Mouse (Mus musculus) MEL (cell line): Measurements from ENCODE around the gene Fnbp1l. TPM values are rescaled to one million over a fixed set of nuclear protein-coding genes. Genes with fewer than 3 reads are reported as not detected.

Source experiments
- DNase-seq: peaks from one replicate; pipeline ENCODE4 v3.0.0; 2011; ENCODE audit warnings: low read depth, low spot score
- H3K27ac ChIP-seq: 2 replicates; pipeline ENCODE4 v1.5.1; 2012; ENCODE audit warnings: low read depth, mild to moderate bottlenecking, control low read depth, low read length, moderate library complexity; ENCODE audit not compliant: control insufficient read depth
- H3K27me3 ChIP-seq, 2 experiments: fragments of 150-350 bp in 1 of 2; sonication (generic) in 1 of 2; 2 replicates each; pipeline ENCODE4 v1.6.1; 2012; ENCODE audit warnings: low read length in 2 of 2, mild to moderate bottlenecking in 2 of 2, improper control_type of control experiment in 1 of 2, moderate library complexity in 1 of 2; ENCODE audit not compliant: insufficient read depth in 2 of 2, control insufficient read depth in 1 of 2
- H3K36me3 ChIP-seq, 2 experiments: 2 replicates each; pipeline ENCODE4 v1.6.1; 2012 to 2014; ENCODE audit warnings: low read length in 2 of 2, improper control_type of control experiment in 1 of 2, inconsistent platforms in 1 of 2, mild to moderate bottlenecking in 1 of 2; ENCODE audit not compliant: insufficient read depth in 2 of 2, control insufficient read depth in 1 of 2
- H3K4me1 ChIP-seq, 2 experiments: fragments of 150-350 bp in 1 of 2; sonication (generic) in 1 of 2; 2 replicates each; pipeline ENCODE4 v1.6.1; 2012; ENCODE audit warnings: low read length in 2 of 2, improper control_type of control experiment in 1 of 2, mild to moderate bottlenecking in 1 of 2; ENCODE audit not compliant: insufficient read depth in 2 of 2, control insufficient read depth in 1 of 2
- H3K4me3 ChIP-seq, 2 experiments: fragments of 150-350 bp in 1 of 2; sonication (generic) in 1 of 2; 2 replicates each; pipeline ENCODE4 v1.5.1; 2012; ENCODE audit warnings: low read depth in 2 of 2, low read length in 2 of 2, mild to moderate bottlenecking in 2 of 2, moderate library complexity in 2 of 2, control low read depth in 1 of 2, improper control_type of control experiment in 1 of 2; ENCODE audit not compliant: control insufficient read depth in 1 of 2, insufficient read depth in 1 of 2
- H3K79me2 ChIP-seq: 2 replicates; pipeline ENCODE4 v1.6.1; 2012; ENCODE audit warnings: mild to moderate bottlenecking, low read length, moderate library complexity; ENCODE audit not compliant: control insufficient read depth, poor library complexity, insufficient read depth
- H3K9ac ChIP-seq: 2 replicates; pipeline ENCODE4 v1.6.1; 2012; ENCODE audit warnings: low read depth, mild to moderate bottlenecking, control low read depth, low read length, moderate library complexity; ENCODE audit not compliant: control insufficient read depth, poor library complexity, severe bottlenecking
- H3K9me3 ChIP-seq: fragments of 150-350 bp; sonication (generic); replicated peaks from 2 replicates; pipeline ENCODE4 v1.6.1; 2012; ENCODE audit warnings: mild to moderate bottlenecking, low read length, improper control_type of control experiment, moderate library complexity; ENCODE audit not compliant: insufficient read depth
- BHLHE40 ChIP-seq: IDR thresholded peaks from 2 replicates; pipeline ENCODE4 v1.6.1; 2012; ENCODE audit warnings: low read depth, mild to moderate bottlenecking, inconsistent platforms, low read length, improper control_type of control experiment, borderline replicate concordance
- CHD1 ChIP-seq: IDR thresholded peaks from 2 replicates; pipeline ENCODE4 v1.6.1; 2012; ENCODE audit warnings: low read depth, mild to moderate bottlenecking, inconsistent platforms, low read length, improper control_type of control experiment
- CTCF ChIP-seq, 3 experiments: IDR thresholded peaks in 2 of 3; conservative IDR thresholded peaks in 1 of 3; 2 replicates each; pipeline ENCODE4 v1.5.1; 2011 to 2012; ENCODE audit warnings: low read length in 3 of 3, low read depth in 2 of 3, mild to moderate bottlenecking in 2 of 3, improper control_type of control experiment in 1 of 3, inconsistent platforms in 1 of 3, mixed read lengths in 1 of 3, moderate library complexity in 1 of 3; ENCODE audit not compliant: control insufficient read depth in 1 of 3, insufficient read depth in 1 of 3, poor library complexity in 1 of 3, severe bottlenecking in 1 of 3
- EP300 ChIP-seq, 2 experiments: IDR thresholded peaks; 2 replicates each; pipeline ENCODE4 v1.6.1; 2011; ENCODE audit warnings: improper control_type of control experiment in 2 of 2, low read length in 2 of 2, low read depth in 1 of 2, mild to moderate bottlenecking in 1 of 2
- ETS1 ChIP-seq: IDR thresholded peaks from 2 replicates; pipeline ENCODE4 v1.6.1; 2012; ENCODE audit warnings: low read depth, mild to moderate bottlenecking, inconsistent platforms, low read length, improper control_type of control experiment, moderate library complexity
- GATA1 ChIP-seq: IDR thresholded peaks from 2 replicates; pipeline ENCODE4 v1.6.1; 2011; ENCODE audit warnings: low read depth, low read length, improper control_type of control experiment
- HCFC1 ChIP-seq: IDR thresholded peaks from 2 replicates; pipeline ENCODE4 v1.6.1; 2012; ENCODE audit warnings: low read depth, mild to moderate bottlenecking, inconsistent platforms, low read length, improper control_type of control experiment, moderate library complexity
- KAT2A ChIP-seq: conservative IDR thresholded peaks from 2 replicates; pipeline ENCODE4 v1.6.1; 2012; ENCODE audit warnings: low read depth, low read length, improper control_type of control experiment, inconsistent platforms
- MAX ChIP-seq: IDR thresholded peaks from 2 replicates; pipeline ENCODE4 v1.6.1; 2011; ENCODE audit warnings: low read length, improper control_type of control experiment
- MAZ ChIP-seq: IDR thresholded peaks from 2 replicates; pipeline ENCODE4 v1.6.1; 2012; ENCODE audit warnings: low read depth, mild to moderate bottlenecking, inconsistent platforms, low read length, improper control_type of control experiment
- MXI1 ChIP-seq: IDR thresholded peaks from 2 replicates; pipeline ENCODE4 v1.6.1; 2011; ENCODE audit warnings: mild to moderate bottlenecking, low read depth, low read length, improper control_type of control experiment
- MYC ChIP-seq: IDR thresholded peaks from 2 replicates; pipeline ENCODE4 v1.6.1; 2011; ENCODE audit warnings: low read depth, mild to moderate bottlenecking, low read length, improper control_type of control experiment, moderate library complexity
- POLR2A ChIP-seq, 2 experiments: IDR thresholded peaks; 2 replicates each; pipeline ENCODE4 v1.6.1; 2011 to 2012; ENCODE audit warnings: low read length in 2 of 2, mild to moderate bottlenecking in 2 of 2, control low read depth in 1 of 2, improper control_type of control experiment in 1 of 2, low read depth in 1 of 2, moderate library complexity in 1 of 2; ENCODE audit not compliant: control insufficient read depth in 1 of 2, insufficient read depth in 1 of 2, poor library complexity in 1 of 2
- POLR2AphosphoS5 ChIP-seq: IDR thresholded peaks from 2 replicates; pipeline ENCODE4 v1.6.1; 2012; ENCODE audit warnings: low read depth, borderline replicate concordance, mild to moderate bottlenecking, inconsistent platforms, low read length, moderate library complexity, mixed read lengths
- RAD21 ChIP-seq: IDR thresholded peaks from 2 replicates; pipeline ENCODE4 v1.6.1; 2011; ENCODE audit warnings: mild to moderate bottlenecking, low read depth, low read length, improper control_type of control experiment
- RCOR1 ChIP-seq: IDR thresholded peaks from 2 replicates; pipeline ENCODE4 v1.6.1; 2012; ENCODE audit warnings: low read depth, mild to moderate bottlenecking, inconsistent platforms, low read length, improper control_type of control experiment
- SIN3A ChIP-seq: IDR thresholded peaks from 2 replicates; pipeline ENCODE4 v1.6.1; 2012; ENCODE audit warnings: low read length, improper control_type of control experiment, inconsistent platforms
- TAL1 ChIP-seq: IDR thresholded peaks from 2 replicates; pipeline ENCODE4 v1.6.1; 2012; ENCODE audit warnings: mild to moderate bottlenecking, inconsistent platforms, low read length, moderate library complexity, mixed read lengths
- TCF12 ChIP-seq: IDR thresholded peaks from 2 replicates; pipeline ENCODE4 v1.6.1; 2014; ENCODE audit warnings: low read depth, mild to moderate bottlenecking, inconsistent platforms, low read length, improper control_type of control experiment, moderate library complexity
- UBTF ChIP-seq: IDR thresholded peaks from 2 replicates; pipeline ENCODE4 v1.6.1; 2012; ENCODE audit warnings: low read depth, mild to moderate bottlenecking, inconsistent platforms, low read length, improper control_type of control experiment, moderate library complexity, borderline replicate concordance; ENCODE audit not compliant: insufficient read depth
- ZC3H11A ChIP-seq: IDR thresholded peaks from 2 replicates; pipeline ENCODE4 v1.6.1; 2012; ENCODE audit warnings: low read depth, mild to moderate bottlenecking, inconsistent platforms, low read length, improper control_type of control experiment
- ZKSCAN1 ChIP-seq: IDR thresholded peaks from 2 replicates; pipeline ENCODE4 v1.6.1; 2012; ENCODE audit warnings: low read depth, mild to moderate bottlenecking, inconsistent platforms, low read length, improper control_type of control experiment, moderate library complexity
- ZNF384 ChIP-seq: IDR thresholded peaks from 2 replicates; pipeline ENCODE4 v1.6.1; 2012; ENCODE audit warnings: low read depth, mild to moderate bottlenecking, inconsistent platforms, low read length, improper control_type of control experiment
- polyA plus RNA-seq, 2 experiments: library from polyadenylated mRNA; stranded (reverse) in 1 of 2; unstranded in 1 of 2; fragments of >175 nt in 1 of 2; fragments of >200 nt in 1 of 2; gene quantifications; 2 replicates each; pipeline versions ENCODE4 v1.2.1 to v1.2.4; 2012; ENCODE audit warnings: low replicate concordance in 2 of 2, low read depth in 1 of 2; ENCODE audit not compliant: insufficient read length in 2 of 2, insufficient read depth in 1 of 2, missing spikeins in 1 of 2
- total RNA-seq: library from RNA; depleted of rRNA; stranded (reverse); fragments of 300-350 nt; gene quantifications from 2 replicates; pipeline ENCODE4 v1.2.3, GENCODE M21; 2012

The Fnbp1l gene
- total and polyA plus RNA-seq, 3 experiments: not detected

DNA sequence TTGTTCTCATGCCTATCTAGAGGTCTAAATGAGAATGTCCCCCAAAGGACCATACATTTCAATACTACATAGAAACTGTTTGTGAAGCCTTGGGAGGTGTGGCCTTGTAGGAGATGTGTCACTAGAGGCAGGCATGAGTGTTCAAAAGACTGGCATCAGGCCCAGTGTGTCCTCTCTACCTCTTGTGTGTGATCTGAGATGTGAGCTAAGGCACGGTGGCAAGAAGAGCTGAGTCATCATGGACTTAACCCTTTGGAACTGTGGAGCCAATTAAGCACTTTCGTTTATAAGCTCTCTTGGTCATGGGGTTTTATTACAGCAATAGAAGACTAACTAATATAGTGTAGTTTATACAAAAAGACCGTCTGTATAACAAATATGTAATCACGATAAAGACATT, 16.3 kb downstream of the Fnbp1l start:
- no peaks in the 10 kb centered on the region for H3K27me3 ChIP-seq
- no peak overlapping the region for H3K27ac ChIP-seq
- TF ChIP-seq HCFC1 (no peak), SIN3A (no peak)
- TF ChIP-seq, all 39 proteins: peak for 0
- H3K4me1 ChIP-seq: no peaks in the 10 kb centered on the region
- H3K36me3 ChIP-seq: no peaks in the 10 kb centered on the region
- no peak overlapping the region for H3K4me3 ChIP-seq
- H3K79me2 ChIP-seq: no peaks in the 10 kb centered on the region
- DNase-seq: no peak
- no peaks in the 10 kb centered on the region for H3K9me3 ChIP-seq
- no peak overlapping the region for H3K9ac ChIP-seq

DNA sequence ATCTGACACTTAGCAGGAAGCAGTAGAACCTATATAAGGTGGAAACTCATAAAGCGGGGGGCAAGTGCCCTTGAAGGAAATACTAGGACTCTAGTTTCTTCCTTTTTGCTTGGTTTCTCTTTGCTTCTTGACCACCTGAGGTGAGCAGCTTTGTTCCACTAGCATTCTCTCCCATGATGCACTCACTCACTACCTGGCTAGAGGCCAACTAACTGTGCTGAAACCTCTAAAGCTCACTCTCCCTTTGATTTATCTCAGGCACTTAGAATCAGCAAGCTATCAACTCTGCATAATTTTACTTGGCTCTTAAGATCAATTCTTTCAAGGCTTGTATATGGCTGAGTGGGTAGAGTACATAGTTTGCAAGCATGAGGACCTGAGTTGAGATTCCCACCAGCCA, 17.1 kb downstream of the Fnbp1l start:
- TF ChIP-seq RAD21: no peak
- no peak for TF ChIP-seq ETS1
- TF ChIP-seq KAT2A: no peak
- TF ChIP-seq SIN3A: no peak
- TF ChIP-seq MXI1: no peak
- no peak for TF ChIP-seq RCOR1
- no peak for TF ChIP-seq BHLHE40
- no peak for TF ChIP-seq ZC3H11A
- TF ChIP-seq TAL1: no peak
- TF ChIP-seq MAZ: no peak
- no peak for TF ChIP-seq HCFC1
- TF ChIP-seq UBTF: no peak
- no peak for TF ChIP-seq POLR2A (IDR thresholded peaks at IDR 0.05; ENCODE audit: control insufficient read depth in 1 of 2, insufficient read depth in 1 of 2, low read depth in 1 of 2, low read length in 2 of 2, poor library complexity in 1 of 2)
- H3K27me3 ChIP-seq: no peaks in the 10 kb centered on the region
- no peak overlapping the region for H3K27ac ChIP-seq
- H3K9me3 ChIP-seq: no peaks in the 10 kb centered on the region
- DNase-seq: no peak
- no peak overlapping the region for H3K4me3 ChIP-seq
- H3K4me1 ChIP-seq: no peaks in the 10 kb centered on the region
- no peaks in the 10 kb centered on the region for H3K36me3 ChIP-seq
- H3K9ac ChIP-seq: no peak overlapping the region
- H3K79me2 ChIP-seq: no peaks in the 10 kb centered on the region

DNA sequence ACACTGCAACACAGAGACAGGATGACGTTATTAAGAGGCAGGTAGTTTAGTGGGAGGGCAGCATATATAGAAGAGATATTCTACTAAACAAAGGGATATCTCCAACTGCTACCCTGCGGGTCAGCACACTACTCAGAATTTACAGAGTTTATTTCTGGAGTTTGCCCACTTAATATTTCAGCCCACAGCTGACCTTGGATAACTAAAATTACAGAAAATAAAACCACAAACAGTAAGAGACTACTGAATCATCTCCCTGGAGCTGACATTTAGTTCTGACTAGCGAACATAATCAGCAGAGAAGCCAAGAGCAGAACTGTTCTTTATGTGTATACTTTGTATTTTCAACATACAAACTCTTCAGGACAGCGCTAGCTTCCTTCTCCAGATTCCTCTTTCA, 20.2 kb downstream of the Fnbp1l start:
- no peaks in the 10 kb centered on the region for H3K79me2 ChIP-seq
- H3K27me3 ChIP-seq: no peaks in the 10 kb centered on the region
- DNase-seq: no peak
- no peak for TF ChIP-seq MAX
- TF ChIP-seq CTCF (IDR thresholded peaks at IDR 0.05 in 2 of 3, conservative IDR thresholded peaks at IDR 0.05 in 1 of 3; ENCODE audit: control insufficient read depth in 1 of 3, insufficient read depth in 1 of 3, low read depth in 2 of 3, low read length in 3 of 3, poor library complexity in 1 of 3, severe bottlenecking in 1 of 3): no peak
- TF ChIP-seq MAZ: no peak
- TF ChIP-seq ZNF384: no peak
- no peak for TF ChIP-seq TCF12
- no peak for TF ChIP-seq MYC
- TF ChIP-seq ZKSCAN1: no peak
- no peak for TF ChIP-seq CHD1
- TF ChIP-seq EP300 (IDR thresholded peaks at IDR 0.05; ENCODE audit: low read depth in 1 of 2, low read length in 2 of 2): no peak
- TF ChIP-seq POLR2AphosphoS5: no peak
- TF ChIP-seq GATA1: no peak
- no peak for TF ChIP-seq SIN3A
- H3K36me3 ChIP-seq: no peaks in the 10 kb centered on the region
- no peak overlapping the region for H3K9ac ChIP-seq
- no peak overlapping the region for H3K4me3 ChIP-seq
- no peaks in the 10 kb centered on the region for H3K4me1 ChIP-seq
- H3K27ac ChIP-seq: no peak overlapping the region
- no peaks in the 10 kb centered on the region for H3K9me3 ChIP-seq
